Mouse (Mus musculus): ENCODE data around the gene Phactr4. TPM values are rescaled to one million over a fixed set of nuclear protein-coding genes. Genes with fewer than 3 reads are reported as not detected.

Phactr4 gene
- total and polyA plus RNA-seq, 2 experiments from 2014 or later = 4.4 to 10.0 TPM

- Histone ChIP-seq H3K27me3 (ENCODE audit: control insufficient read depth, insufficient read depth, low read length) (no peaks in the 10 kb centered on the region), H3K9me3 (replicated peaks; ENCODE audit: control insufficient read depth, low read length) (no peaks in the 10 kb centered on the region), H3K27ac (ENCODE audit: low read depth) (no peak overlapping the region), H3K9ac (replicated peaks; ENCODE audit: low read depth, low read length) (no peak overlapping the region), H3K4me2 (ENCODE audit: low read depth, low read length) (no peak overlapping the region), H3K4me3 (ENCODE audit: low read depth, low read length) (no peak overlapping the region), H3K36me3 (replicated peaks; ENCODE audit: control insufficient read depth, insufficient read depth, low read length) (peaks cover 8% of the 10 kb centered on the region; the same call in 1 of the 2 replicates), H3K4me1 (ENCODE audit: control insufficient read depth, insufficient read depth) (peaks cover 4% of the 10 kb centered on the region; the same call in 1 of the 2 replicates)
- TF ChIP-seq EP300 (IDR thresholded peaks at IDR 0.05; ENCODE audit: low read depth) (no peak), CTCF (IDR thresholded peaks at IDR 0.05; ENCODE audit: low read depth) (no peak)
- ATAC-seq (ENCODE audit: insufficient read depth, low read depth) (no peak), DNase-seq (ENCODE audit: low spot score) (no peak)
- 51% methylated on average over 3 of the region's 3 CpGs for WGBS
Measured at GRCm38 (mm10) chr4:132383455-132383854, 38.8 kb downstream of the Phactr4 start.

DNA sequence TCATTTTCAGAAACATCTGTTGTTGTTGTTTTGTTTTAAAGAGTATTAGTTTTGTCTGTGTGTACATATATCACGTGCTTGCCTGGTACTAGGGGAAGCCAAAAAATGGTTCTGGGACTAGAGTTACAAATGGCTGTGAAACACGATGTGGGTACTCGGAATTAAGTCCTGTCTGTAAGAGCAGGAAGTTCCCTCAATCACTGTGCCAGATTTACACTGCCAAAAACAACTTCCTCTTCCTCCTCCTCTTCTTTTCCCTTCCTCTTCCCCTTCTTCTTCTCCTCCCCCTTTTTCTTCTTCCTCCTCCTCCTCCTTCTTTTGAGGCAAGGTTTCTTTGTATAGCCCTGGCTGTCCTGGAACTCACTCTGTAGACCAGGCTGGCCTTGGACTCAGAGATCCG is 40.0 kb downstream of the Phactr4 start:
- Histone ChIP-seq H3K36me3 (replicated peaks; ENCODE audit: control insufficient read depth, insufficient read depth, low read length) (peaks cover 19% of the 10 kb centered on the region), H3K9ac (replicated peaks; ENCODE audit: low read depth, low read length) (no peak overlapping the region), H3K4me2 (ENCODE audit: low read depth, low read length) (no peak overlapping the region), H3K27me3 (ENCODE audit: control insufficient read depth, insufficient read depth, low read length) (no peaks in the 10 kb centered on the region), H3K4me1 (ENCODE audit: control insufficient read depth, insufficient read depth) (peaks cover 4% of the 10 kb centered on the region; the same call in 1 of the 2 replicates), H3K27ac (ENCODE audit: low read depth) (no peak overlapping the region), H3K4me3 (ENCODE audit: low read depth, low read length) (no peak overlapping the region), H3K9me3 (replicated peaks; ENCODE audit: control insufficient read depth, low read length) (no peaks in the 10 kb centered on the region)
- WGBS = 71% methylated on average over 4 of the region's 4 CpGs
- DNase-seq (ENCODE audit: low spot score) = no peak
- TF ChIP-seq EP300 (IDR thresholded peaks at IDR 0.05; ENCODE audit: low read depth) (no peak), CTCF (IDR thresholded peaks at IDR 0.05; ENCODE audit: low read depth) (no peak)
- ATAC-seq (ENCODE audit: insufficient read depth, low read depth) = no peak

GRCm38 (mm10) chr4:132380965-132381616 is 41.2 kb downstream of the Phactr4 start:
- no peak overlapping the region for H3K4me2 ChIP-seq (ENCODE audit: low read depth, low read length)
- no peaks in the 10 kb centered on the region; the same call in 1 of the 2 replicates for H3K4me1 ChIP-seq (ENCODE audit: control insufficient read depth, insufficient read depth)
- peaks cover 23% of the 10 kb centered on the region for H3K36me3 ChIP-seq (replicated peaks; ENCODE audit: control insufficient read depth, insufficient read depth, low read length)
- ATAC-seq (ENCODE audit: insufficient read depth, low read depth) (no peak), DNase-seq (ENCODE audit: low spot score) (no peak)
- H3K4me3 ChIP-seq (ENCODE audit: low read depth, low read length) = no peak overlapping the region
- WGBS = 94% methylated on average over 2 of the region's 2 CpGs
- H3K27ac ChIP-seq (ENCODE audit: low read depth) = no peak overlapping the region
- H3K9ac ChIP-seq (replicated peaks; ENCODE audit: low read depth, low read length) = no peak overlapping the region
- H3K27me3 ChIP-seq (ENCODE audit: control insufficient read depth, insufficient read depth, low read length) = no peaks in the 10 kb centered on the region
- TF ChIP-seq CTCF (IDR thresholded peaks at IDR 0.05; ENCODE audit: low read depth) (no peak), EP300 (IDR thresholded peaks at IDR 0.05; ENCODE audit: low read depth) (no peak)
- H3K9me3 ChIP-seq (replicated peaks; ENCODE audit: control insufficient read depth, low read length) = no peaks in the 10 kb centered on the region

- DNase-seq (ENCODE audit: low spot score) = no peak
- peaks cover 74% of the 10 kb centered on the region for H3K36me3 ChIP-seq (replicated peaks; ENCODE audit: control insufficient read depth, insufficient read depth, low read length)
- WGBS = 90% methylated on average over 1 of the region's 1 CpGs
- no peak overlapping the region for H3K9ac ChIP-seq (replicated peaks; ENCODE audit: low read depth, low read length)
- H3K4me2 ChIP-seq (ENCODE audit: low read depth, low read length) = no peak overlapping the region
- no peak overlapping the region for H3K27ac ChIP-seq (ENCODE audit: low read depth)
- H3K27me3 ChIP-seq (ENCODE audit: control insufficient read depth, insufficient read depth, low read length) = no peaks in the 10 kb centered on the region
- H3K4me1 ChIP-seq (ENCODE audit: control insufficient read depth, insufficient read depth) = no peaks in the 10 kb centered on the region
- no peak overlapping the region for H3K4me3 ChIP-seq (ENCODE audit: low read depth, low read length)
- no peak for ATAC-seq (ENCODE audit: insufficient read depth, low read depth)
- TF ChIP-seq EP300 (IDR thresholded peaks at IDR 0.05; ENCODE audit: low read depth) = no peak
- no peak for TF ChIP-seq CTCF (IDR thresholded peaks at IDR 0.05; ENCODE audit: low read depth)
- no peaks in the 10 kb centered on the region for H3K9me3 ChIP-seq (replicated peaks; ENCODE audit: control insufficient read depth, low read length)
Measured at GRCm38 (mm10) chr4:132373820-132374219, 48.5 kb downstream of the Phactr4 start.

- Histone ChIP-seq H3K4me2 (ENCODE audit: low read depth, low read length) (no peak overlapping the region), H3K4me3 (ENCODE audit: low read depth, low read length) (no peak overlapping the region), H3K27ac (ENCODE audit: low read depth) (no peak overlapping the region), H3K27me3 (ENCODE audit: control insufficient read depth, insufficient read depth, low read length) (no peaks in the 10 kb centered on the region), H3K9me3 (replicated peaks; ENCODE audit: control insufficient read depth, low read length) (no peaks in the 10 kb centered on the region), H3K4me1 (ENCODE audit: control insufficient read depth, insufficient read depth) (no peaks in the 10 kb centered on the region), H3K9ac (replicated peaks; ENCODE audit: low read depth, low read length) (no peak overlapping the region), H3K36me3 (replicated peaks; ENCODE audit: control insufficient read depth, insufficient read depth, low read length) (peaks cover 87% of the 10 kb centered on the region)
- TF ChIP-seq EP300 (IDR thresholded peaks at IDR 0.05; ENCODE audit: low read depth) = no peak
- TF ChIP-seq CTCF (IDR thresholded peaks at IDR 0.05; ENCODE audit: low read depth) = no peak
- no peak for DNase-seq (ENCODE audit: low spot score)
- WGBS = 72% methylated on average over 8 of the region's 8 CpGs
- ATAC-seq (ENCODE audit: insufficient read depth, low read depth) = no peak
Measured at GRCm38 (mm10) chr4:132369953-132370750, 52.1 kb downstream of the Phactr4 start.

All from heart, postnatal 0 days (tissue).